Mouse (Mus musculus): ENCODE data around the gene Aldh1b1.

DNA sequence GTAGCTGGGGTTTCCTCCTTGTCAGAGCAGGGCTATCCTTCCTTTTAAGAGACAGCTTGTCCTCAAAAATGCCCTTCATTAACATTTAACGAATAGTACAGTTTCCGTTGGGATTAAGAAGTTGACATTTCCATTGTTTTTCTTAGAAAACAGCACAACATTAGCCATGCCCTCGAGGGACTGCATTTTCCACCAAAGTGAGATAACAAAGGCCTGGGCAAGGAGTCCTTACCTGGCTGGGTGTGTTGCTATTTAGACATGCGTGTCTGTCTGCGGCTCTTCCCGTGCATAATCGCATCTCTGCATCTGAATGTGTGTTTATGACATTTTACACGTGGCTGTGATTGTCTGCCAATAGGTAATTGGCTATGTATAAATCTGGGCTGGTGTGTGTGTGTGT is 27.6 kb upstream of the Aldh1b1 start:
- no peak for TF ChIP-seq CTCF (IDR thresholded peaks at IDR 0.05; ENCODE audit: borderline replicate concordance, extremely low read depth, insufficient read depth, insufficient read length)
- no peak for TF ChIP-seq POLR2A (IDR thresholded peaks at IDR 0.05; ENCODE audit: borderline replicate concordance, extremely low read depth, insufficient read depth, insufficient read length, poor library complexity, severe bottlenecking)
